Mouse (Mus musculus) spleen, adult 12 weeks (tissue): ENCODE data around the gene Gm28372.

ENCODE experiments used
- DNase-seq: peaks from one replicate; pipeline ENCODE4 v3.0.0; 2022; ENCODE audit warnings: low spot score

Gm28372 gene

DNA sequence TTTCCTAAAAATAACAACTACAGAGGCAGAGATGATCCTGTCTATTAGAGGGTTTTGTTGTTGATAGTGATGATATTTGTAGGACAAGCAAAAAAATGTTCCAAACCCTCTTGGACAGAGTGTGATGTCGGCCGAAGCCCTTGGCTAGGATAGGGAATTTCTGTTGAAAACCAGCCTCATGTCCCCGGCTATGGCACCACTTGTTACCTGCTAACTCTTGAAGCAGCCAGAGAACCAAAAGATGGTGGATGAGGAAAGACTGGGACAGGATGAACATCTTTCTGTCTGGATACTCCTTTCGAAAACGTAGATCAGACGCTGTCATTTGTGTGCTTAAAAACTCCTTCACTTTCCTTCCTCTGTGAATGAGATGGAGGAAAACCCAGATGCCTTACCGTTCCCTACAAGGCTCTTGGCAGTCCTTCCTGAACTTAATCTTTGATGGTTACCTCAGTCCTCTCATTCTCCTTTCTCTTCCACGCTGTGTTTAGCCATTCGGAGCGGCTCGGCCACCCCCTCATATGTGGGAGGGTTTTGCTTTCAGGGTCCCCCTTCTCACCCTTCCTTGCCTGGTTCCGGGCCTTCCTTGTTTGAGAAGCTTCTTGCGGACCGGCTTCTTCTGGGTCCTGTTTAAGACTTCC lies 46.2 kb downstream of the Gm28372 start:
- DNase-seq, result no peak

- no peak for DNase-seq
These were observed 46.7 kb downstream of the Gm28372 start for GRCm38 (mm10) chr2:130451727-130452090.

DNA sequence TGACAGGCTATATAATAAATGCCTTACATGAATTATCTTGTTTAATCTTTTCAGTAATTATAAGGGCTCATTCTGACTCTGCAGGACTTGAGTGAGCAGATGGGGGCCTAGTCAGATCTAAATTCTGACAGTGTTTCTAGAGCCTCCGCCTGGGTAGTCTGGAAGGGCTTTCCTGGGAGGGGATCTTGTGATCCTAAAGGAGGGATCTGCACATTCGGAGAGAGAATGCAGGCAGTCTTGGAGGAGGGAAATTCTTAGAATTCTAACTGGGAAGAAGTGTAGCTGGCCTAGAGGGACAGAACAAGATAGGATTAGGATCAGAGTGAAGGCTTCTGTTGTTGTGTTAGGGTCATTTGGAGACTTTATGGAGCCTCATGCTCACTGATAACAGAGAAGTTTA lies 47.2 kb downstream of the Gm28372 start:
- DNase-seq, result no peak

DNA sequence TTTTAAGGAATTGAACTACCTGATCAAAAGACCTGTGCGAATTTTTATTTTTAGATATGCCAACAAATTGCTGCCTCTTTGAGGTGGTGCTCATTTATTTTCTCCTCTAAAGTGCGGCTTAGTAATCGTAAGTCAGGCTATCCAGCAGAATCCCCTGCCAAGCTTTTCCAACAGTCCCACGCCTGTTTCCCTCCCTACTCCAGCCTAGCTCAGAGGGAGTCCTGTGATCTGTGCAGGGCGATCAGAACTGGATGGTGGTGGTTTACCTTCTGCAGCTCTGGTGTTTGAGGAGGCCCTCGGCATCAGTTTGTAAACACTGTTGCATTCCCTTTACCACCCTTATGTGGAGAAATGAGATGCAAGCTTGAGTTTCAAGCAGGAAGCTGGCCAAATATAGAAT lies 48.4 kb downstream of the Gm28372 start:
- no peak for DNase-seq

DNA sequence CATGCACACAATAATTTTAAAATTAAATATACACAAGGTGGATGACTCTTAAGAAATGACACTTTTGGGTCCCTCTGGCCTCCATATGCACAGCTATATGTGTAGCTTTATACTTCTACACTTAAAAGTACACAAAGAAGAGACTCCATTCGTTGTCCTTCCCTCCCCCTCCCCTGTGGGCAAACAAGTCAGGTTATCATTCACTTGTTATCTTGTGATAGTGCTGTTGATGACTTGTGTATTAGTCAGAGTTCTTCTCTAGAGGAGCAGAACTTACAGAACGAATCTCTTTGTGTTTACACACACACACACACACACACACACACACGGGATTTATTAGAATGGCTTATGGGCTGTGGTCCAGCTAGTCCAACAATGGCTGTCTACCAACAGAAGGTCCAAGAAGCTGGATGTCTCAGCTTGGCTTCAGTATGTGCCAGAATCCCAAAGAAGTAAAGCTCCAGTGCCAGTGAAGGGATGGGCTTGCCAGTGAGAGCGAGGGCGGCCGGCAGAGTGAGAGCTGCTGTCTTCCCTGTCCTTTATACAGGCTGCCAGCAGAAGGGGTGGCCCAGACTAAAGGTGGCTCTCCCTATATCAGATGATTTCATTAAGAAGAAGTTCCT lies 49.8 kb downstream of the Gm28372 start:
- DNase-seq, result no peak
